Mouse (Mus musculus): ENCODE measurements at regions not wholly inside any gene's neighbourhood (a gene's known extent, or its start where the extent isn't known, plus 50 kb on each side); places are given as distances from the start of the nearest gene placed in this dataset.
A peak's percentile ranks its signal among the peaks of the same experiment; 100 is the strongest.

DNA sequence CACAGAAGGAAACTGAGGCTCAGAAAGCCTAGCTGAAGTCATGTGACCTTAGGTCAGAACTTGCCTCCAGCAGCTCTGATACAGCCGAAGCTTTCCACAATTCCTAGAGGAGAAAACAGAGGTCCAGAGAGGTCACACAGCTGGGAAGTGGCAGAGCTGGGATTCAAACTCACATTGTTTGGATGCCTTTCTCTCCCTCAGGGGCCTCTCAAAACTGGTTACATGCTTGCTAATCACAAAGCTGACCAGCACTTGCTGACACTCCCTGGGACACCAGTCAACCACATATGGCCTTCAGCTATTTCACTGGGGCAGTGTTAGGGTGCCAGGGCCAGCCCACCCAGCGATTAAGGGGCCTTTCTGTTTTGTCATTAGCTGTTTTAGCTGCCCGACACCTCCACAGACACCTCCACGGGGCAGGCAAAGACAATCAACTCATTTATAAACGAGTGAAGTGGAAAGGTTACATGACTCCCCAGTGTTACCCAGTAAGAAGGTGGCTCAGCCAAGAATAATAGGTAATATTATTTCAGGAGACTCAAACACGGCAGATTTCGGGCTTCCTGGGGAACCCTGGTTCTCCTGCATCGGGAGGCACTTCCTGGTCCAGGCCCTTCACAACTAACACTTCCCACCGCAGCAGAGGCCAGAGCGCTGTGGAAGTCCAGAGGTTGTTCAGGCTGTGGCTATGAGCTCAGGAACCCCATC, 71.4 kb downstream of the 2410131K14Rik start:
- DNase-seq (ENCODE audit: low spot score), result no peak

- no peak for DNase-seq (ENCODE audit: low spot score)
Measured at GRCm38 (mm10) chr5:118318073-118318472, 73.0 kb downstream of the 2410131K14Rik start.

DNA sequence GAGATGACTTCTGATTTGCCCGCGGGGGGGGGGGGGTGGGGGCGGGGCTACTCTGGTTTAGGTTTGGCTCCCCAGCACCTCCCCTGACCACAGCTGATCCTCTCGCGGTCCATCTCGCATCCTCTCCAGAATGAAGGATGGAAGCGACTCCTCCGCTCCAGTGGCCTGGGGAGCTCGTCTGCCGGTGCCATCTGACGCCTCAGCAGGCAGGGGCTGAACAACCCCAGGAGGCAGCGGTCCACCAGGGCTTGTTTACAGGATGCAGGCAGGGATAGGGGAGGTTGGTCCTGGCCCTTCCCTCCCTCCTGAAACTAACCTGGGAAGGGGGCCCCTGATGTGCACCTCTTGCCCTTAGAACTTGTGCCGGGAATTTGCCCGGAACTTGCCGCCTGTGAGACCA, 73.9 kb downstream of the 2410131K14Rik start:
- DNase-seq (ENCODE audit: low spot score), result no peak

DNA sequence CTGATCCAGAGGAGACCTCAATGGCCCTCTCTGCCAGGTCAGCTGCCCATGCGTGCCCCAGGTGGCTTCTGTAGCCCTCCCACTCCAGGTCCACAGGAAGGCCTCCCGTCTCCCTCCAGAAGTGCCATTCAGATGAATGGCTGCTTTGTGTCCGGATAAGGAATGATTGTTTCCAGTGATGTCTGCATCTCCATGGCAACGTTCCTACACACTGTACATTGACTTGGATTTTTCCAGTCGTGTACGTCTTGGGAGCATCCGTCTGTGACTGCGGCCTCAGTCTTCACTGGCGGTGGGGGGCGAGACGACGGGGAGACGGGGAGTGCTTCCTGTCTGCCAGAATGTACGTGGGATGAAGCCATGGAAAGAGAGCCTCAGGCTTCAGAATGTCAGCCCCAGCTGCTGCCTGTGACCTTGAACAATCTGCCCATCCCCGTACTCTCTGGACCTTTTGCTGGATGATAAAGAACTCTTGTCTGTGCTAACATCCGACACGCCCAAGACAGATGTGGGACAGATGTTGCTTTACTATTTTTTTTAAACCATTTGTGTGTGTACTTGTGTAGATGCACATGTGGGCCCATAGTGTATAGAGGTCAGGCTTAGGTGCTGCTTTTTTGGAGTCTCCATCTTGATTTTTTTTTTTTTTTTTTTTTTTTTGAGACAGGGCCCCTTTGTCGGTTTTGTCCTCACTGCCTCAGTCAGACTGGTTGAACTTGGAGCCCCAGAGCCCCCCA, 76.9 kb downstream of the 2410131K14Rik start:
- DNase-seq (ENCODE audit: low spot score), result no peak

GRCm38 (mm10) chr5:118323151-118323550, 78.1 kb downstream of the 2410131K14Rik start:
- no peak for DNase-seq (ENCODE audit: low spot score)

DNA sequence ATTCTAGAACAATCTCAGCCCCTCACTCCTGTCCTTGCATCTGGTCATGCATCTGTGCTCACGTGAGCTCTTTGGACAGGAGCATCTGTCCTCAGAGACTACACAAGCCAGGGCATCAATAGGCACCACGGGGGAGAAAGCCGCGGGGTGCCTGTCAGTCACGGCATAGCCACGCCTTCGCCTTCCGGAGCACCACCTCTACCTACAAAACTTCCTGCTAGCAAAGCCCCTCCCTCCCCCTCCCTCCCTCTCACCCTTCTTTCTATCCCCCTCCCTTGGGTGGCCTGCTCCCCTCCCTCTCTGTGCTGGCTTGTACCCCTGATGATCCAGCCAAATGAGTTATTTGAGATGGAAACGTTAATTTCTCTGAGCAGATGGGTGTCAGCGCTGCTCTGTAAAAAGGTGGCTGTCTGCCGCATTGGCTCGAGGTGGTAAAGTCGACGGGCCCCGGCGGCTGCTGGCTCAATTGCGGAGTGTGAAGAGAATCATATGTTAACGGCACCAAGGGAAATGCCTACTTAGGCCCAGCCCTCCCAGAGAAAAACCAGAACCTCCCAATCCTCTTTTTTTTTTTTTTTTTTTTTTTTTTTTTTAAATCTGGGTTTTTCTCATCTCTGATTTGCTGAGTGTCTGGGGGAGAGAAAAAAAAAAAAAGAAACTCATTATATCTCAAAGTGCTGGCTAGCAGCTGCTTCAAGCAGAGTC, 82.0 kb downstream of the 2410131K14Rik start:
- peak; percentile 53 for DNase-seq (ENCODE audit: low spot score)

GRCm38 (mm10) chr5:118327961-118328712, 83.1 kb downstream of the 2410131K14Rik start:
- no peak for DNase-seq (ENCODE audit: low spot score)

GRCm38 (mm10) chr5:118329143-118329542, 84.1 kb downstream of the 2410131K14Rik start:
- DNase-seq (ENCODE audit: low spot score), result no peak

GRCm38 (mm10) chr5:118331286-118331607, 86.2 kb downstream of the 2410131K14Rik start:
- DNase-seq (ENCODE audit: low spot score), result peak; percentile 71

DNA sequence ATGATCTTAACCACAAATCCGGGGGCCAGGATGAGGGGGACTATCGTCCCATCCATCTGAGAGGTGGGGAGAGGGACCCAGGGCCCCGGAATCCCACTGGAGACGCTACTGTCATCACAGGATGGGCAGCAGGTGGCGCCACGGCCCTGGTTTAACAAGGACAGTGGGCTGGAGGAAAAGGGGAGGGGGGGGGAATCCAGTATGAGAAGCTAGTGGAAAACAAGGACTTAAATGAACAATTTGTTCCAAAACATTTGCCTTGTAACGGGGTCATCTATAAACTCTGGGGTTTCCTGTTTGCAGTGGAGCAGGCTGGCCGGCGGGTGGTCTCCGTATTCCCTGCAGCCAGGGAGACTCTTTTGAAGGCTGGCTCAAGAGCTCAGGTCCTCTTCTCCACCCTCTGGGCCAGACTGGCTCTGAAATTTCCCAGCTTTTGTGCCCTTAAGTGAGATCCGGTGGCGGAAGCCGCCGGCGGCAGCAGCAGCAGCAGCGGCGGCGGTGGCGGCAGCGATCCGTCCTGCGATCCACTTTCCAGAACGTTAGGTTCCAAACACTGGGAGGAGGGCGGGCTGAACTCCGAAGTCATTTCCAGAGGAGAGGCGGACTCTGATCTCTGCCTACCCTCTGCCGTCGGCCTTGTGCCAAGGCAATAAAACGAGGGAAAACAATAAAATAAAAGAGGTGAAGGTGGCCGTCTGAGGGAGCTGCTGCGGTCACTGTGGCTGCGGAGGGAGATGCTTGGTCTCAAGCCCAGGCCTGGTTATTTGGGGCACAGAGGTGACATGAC, 86.8 kb downstream of the 2410131K14Rik start:
- DNase-seq (ENCODE audit: low spot score), result peak; percentile 81

DNA sequence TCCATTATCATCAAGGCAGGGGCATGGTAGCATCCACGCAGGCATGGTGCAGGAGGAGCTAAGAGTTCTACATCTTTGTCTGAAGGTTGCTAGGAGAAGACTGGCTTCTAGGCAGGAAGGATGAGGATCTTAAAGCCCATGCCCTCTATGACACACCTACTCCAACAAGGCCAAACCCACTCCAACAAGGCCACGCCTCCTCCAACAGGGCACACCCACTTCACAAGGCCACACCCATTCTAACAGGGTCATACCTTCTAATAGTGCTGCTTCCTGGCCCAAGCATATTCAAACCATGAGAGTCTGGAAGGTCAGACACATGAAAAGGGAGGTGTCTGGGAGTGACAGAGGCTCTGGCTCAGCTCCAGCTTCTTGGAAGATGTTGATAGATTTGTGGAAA, 89.0 kb downstream of the 2410131K14Rik start:
- no peak for DNase-seq (ENCODE audit: low spot score)

GRCm38 (mm10) chr5:118338186-118338585, 93.2 kb downstream of the 2410131K14Rik start:
- DNase-seq (ENCODE audit: low spot score), result no peak

DNA sequence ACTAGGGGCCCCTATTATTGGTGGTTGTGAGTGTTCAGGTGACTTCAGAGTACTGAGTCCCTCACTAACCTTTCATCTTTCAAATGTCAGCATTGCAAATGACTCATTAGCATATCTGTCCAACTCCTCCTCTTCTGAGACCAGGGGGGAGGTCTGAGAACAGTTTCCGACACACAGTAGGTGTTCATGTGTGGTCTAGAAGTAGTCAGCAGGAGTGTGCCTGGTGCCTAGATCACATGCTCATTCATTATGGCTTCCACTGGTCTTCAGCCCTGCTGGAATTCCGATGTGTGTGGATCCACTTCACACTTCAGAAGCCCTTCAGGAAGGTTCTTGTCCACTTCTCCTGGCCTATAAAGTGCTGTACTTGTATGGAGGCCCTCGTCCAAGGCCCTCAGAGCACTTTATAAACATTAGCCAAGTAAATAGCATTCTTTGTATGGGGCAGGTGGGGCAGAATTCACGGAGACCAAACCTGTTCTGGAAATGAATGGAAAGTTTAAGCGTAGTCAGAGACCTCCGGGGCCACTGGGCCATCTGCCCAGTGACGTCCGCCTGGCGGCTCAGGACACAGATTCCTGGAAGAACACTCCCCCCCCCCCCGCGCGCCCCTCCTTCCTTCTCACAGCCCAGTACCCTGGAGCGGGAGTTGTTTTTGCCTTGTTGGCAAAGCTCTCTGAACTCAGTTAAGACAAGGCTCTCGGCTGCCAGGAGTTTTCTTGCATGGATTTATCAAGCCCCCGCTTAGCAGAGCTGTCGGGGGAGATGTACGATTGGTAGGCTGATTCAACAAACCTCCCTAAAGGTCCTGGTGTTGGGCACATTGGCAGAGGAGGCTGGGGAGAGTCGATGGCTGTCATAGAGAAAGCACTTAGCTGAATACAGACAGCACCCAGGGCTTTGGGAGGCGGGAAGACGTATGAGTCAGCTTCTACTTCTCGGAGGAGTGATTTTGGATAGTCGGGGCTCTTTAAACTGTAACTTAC, 94.9 kb downstream of the 2410131K14Rik start:
- no peak for DNase-seq (ENCODE audit: low spot score)

GRCm38 (mm10) chr5:118343444-118344320, 98.7 kb downstream of the 2410131K14Rik start:
- DNase-seq (ENCODE audit: low spot score), result no peak

GRCm38 (mm10) chr5:118345226-118345625, 100.2 kb downstream of the 2410131K14Rik start:
- DNase-seq (ENCODE audit: low spot score), result no peak

DNA sequence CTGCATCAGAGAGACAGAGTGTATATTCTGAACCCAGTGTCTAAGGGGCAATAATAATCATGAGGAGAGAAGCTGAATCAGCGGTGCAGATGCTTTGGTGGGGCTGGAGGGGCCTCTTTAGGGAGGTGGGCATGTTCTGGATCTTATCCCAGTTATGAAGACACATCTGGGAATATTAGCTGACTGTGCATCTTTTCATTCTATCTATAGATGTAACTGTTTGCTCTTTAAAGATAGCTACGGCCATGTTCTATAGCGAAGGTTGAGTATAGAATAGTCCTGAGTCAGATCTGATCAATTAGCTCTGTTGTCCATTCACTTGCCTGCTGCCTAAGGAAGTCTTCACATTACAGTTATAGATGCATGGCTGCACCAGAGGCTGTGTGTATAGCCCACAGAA, 104.0 kb downstream of the 2410131K14Rik start:
- DNase-seq (ENCODE audit: low spot score), result no peak

- no peak for DNase-seq (ENCODE audit: low spot score)
Measured at GRCm38 (mm10) chr5:118351301-118351700, 106.3 kb downstream of the 2410131K14Rik start.

- no peak for DNase-seq (ENCODE audit: low spot score)
Measured at GRCm38 (mm10) chr5:118352142-118352541, 107.1 kb downstream of the 2410131K14Rik start.

DNA sequence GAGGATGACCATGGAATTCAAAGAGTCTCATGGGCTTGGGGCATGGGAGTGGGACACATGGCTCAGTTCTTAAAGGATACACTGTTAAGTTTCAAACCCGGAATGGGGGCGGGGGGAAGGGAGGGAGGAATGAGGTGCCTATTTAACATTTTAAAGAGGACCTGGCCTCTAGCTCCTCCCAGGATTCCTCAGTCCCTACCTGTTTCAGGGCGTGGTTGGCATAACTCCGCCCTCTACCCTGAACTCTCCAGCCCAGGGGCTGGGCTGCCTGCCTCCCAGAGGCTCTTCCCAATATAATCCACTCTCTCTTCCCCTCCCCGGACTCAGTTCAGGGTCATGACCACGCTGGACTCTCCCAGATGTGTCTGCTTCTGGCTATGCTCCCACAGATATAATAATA, 108.0 kb downstream of the 2410131K14Rik start:
- DNase-seq (ENCODE audit: low spot score), result no peak

Data from layer of hippocampus, adult 11-12 months (tissue).